Mouse (Mus musculus) neutrophil, adult 5-6 weeks (primary cell): ENCODE results near the gene Apoc1. TPM values are rescaled to one million over a fixed set of nuclear protein-coding genes. Genes with fewer than 3 reads are reported as not detected.
A peak's percentile ranks its signal among the peaks of the same experiment; 100 is the strongest.
"Not testable (repeated sequence)": the region's sequence is repeated elsewhere in the genome, so short reads cannot be mapped to it uniquely, and the experiment has no call there.

Experiments
- ATAC-seq: fragments of 151-379, 151-347 bp; 2 replicates; pipeline ENCODE4 v1.8.0; 2017; ENCODE audit warnings: mild to moderate bottlenecking, moderate TSS enrichment; ENCODE audit not compliant: insufficient number of reproducible peaks, poor library complexity, low FRiP score, severe bottlenecking; ENCODE audit errors: extremely low read depth
- total RNA-seq: library from RNA; stranded (forward); fragments of 200-1000 nt; gene quantifications from 2 replicates; pipeline ENCODE4 v1.2.3, GENCODE M21; 2017

Gene Apoc1
- total RNA-seq, 1 experiment from 2014 or later: 12.5 TPM

GRCm38 (mm10) chr7:19688611-19689010 lies 3.8 kb downstream of the Apoc1 start:
- ATAC-seq: no peak

GRCm38 (mm10) chr7:19688101-19688500 lies 4.4 kb downstream of the Apoc1 start:
- no peak for ATAC-seq

- ATAC-seq: not testable (repeated sequence)
These were observed 5.4 kb downstream of the Apoc1 start for GRCm38 (mm10) chr7:19686927-19687583.

GRCm38 (mm10) chr7:19686521-19686920 lies 5.9 kb downstream of the Apoc1 start:
- no peak for ATAC-seq

- no peak for ATAC-seq
These were observed 7.1 kb downstream of the Apoc1 start for GRCm38 (mm10) chr7:19685374-19685773.

GRCm38 (mm10) chr7:19683771-19684201 lies 8.7 kb downstream of the Apoc1 start:
- peak; percentile 43 for ATAC-seq

GRCm38 (mm10) chr7:19682979-19683378 lies 9.5 kb downstream of the Apoc1 start:
- no peak for ATAC-seq

GRCm38 (mm10) chr7:19681202-19681694 lies 11.2 kb downstream of the Apoc1 start, which contains the start of the genes Gm44805 and Apoc4:
Gene Gm44805, minus strand, starts transcription at chr7:19681423.
Gene Apoc4, minus strand, starts transcription at chr7:19681479.
- ATAC-seq: no peak

- ATAC-seq: no peak
These were observed 11.8 kb downstream of the Apoc1 start for GRCm38 (mm10) chr7:19680702-19681101.

- ATAC-seq: no peak
These were observed 13.6 kb downstream of the Apoc1 start for GRCm38 (mm10) chr7:19678901-19679300.

GRCm38 (mm10) chr7:19677872-19678271 lies 14.6 kb downstream of the Apoc1 start, which contains the start of gene Apoc2:
Gene Apoc2, minus strand, starts transcription at chr7:19677941.
- no peak for ATAC-seq

- no peak for ATAC-seq
These were observed 15.8 kb downstream of the Apoc1 start for GRCm38 (mm10) chr7:19676662-19677061.

- ATAC-seq: 0 out of 2 replicates have a peak, but pooled peaks have one; percentile 33
These were observed 16.6 kb downstream of the Apoc1 start for GRCm38 (mm10) chr7:19675824-19676223.

GRCm38 (mm10) chr7:19673083-19673699 lies 19.3 kb downstream of the Apoc1 start:
- no peak for ATAC-seq

GRCm38 (mm10) chr7:19671511-19671910 lies 20.9 kb downstream of the Apoc1 start:
- ATAC-seq: no peak

GRCm38 (mm10) chr7:19668947-19669721 lies 23.3 kb downstream of the Apoc1 start:
- ATAC-seq: peak; percentile 73

GRCm38 (mm10) chr7:19667434-19667833 lies 25.0 kb downstream of the Apoc1 start:
- ATAC-seq: peak; percentile 14; the same call in 1 of the 2 replicates

- no peak for ATAC-seq
These were observed 25.7 kb downstream of the Apoc1 start for GRCm38 (mm10) chr7:19666750-19667149.
